Mouse (Mus musculus) adrenal gland, postnatal 4 days (tissue): ENCODE measurements around the gene Narfl. TPM values are rescaled to one million over a fixed set of nuclear protein-coding genes. Genes with fewer than 3 reads are reported as not detected.
A peak's percentile ranks its signal among the peaks of the same experiment; 100 is the strongest.
"Not testable (repeated sequence)": the region's sequence is repeated elsewhere in the genome, so short reads cannot be mapped to it uniquely, and the experiment has no call there.

Experiments used
- DNase-seq, 2 experiments: peaks; one replicate each; pipeline ENCODE4 v3.0.0; 2021 to 2022; ENCODE audit warnings: low spot score in 2 of 2, mixed read lengths in 2 of 2
- total RNA-seq, 2 experiments: library from RNA; stranded (reverse); gene quantifications; 2 replicates each; pipeline ENCODE4 v1.2.3; 2021

Gene Narfl
- total RNA-seq, 2 experiments from 2014 or later, result 39.5 to 40.8 TPM

DNA sequence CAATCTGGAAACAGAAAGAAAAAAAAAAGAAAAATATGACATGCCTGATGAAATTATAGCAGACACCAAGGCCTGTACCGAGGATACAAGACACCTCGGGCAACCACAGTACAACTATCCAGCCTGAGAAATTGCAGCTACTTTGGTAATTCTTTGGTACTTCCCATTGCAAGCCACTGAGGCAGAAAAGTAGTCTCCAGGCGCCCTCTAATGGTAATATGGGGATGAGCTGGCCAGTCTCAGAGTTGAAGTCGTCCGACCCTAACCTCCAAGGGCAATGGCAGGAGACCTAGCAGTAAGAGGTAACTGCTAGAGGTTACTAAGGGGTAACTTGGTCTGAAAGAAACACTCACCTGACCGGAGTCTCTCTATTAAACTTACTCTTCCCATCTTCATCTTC, 27.5 kb downstream of the Narfl start:
- DNase-seq, result no peak

DNA sequence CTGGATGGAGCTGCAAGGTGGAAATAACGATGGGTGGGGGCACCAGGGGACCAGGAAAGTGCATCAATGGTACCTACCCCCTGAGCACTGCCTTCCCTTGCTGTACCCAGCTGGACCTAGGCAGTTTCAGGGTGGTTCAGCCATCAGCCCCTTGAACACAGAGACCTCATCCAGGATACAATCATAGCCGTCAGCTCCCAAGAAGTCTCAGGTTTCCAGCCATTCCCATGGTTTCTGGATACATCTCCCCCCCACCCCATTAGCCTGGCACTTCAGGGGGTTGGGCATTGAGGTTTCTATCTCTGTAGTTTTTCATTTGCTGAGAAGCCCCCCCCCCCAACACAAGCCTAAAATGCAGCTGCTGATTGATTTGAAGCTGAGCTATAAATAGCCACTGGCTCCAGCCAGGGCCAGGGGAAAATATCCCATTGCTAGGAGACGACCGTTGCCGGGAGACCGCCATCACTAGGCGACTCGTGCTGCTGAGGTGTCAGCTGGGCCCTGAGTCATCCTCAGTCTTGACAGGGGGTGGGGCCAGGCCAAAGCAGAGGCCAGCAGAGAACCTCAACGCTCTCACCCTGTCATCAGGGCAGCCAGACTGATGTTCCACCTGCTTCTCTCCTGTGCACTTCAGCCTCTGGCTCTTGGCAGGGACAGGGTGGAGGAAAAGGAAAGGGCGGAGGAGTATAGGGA, 29.4 kb downstream of the Narfl start:
- peak; percentile 49 to 54 for DNase-seq

DNA sequence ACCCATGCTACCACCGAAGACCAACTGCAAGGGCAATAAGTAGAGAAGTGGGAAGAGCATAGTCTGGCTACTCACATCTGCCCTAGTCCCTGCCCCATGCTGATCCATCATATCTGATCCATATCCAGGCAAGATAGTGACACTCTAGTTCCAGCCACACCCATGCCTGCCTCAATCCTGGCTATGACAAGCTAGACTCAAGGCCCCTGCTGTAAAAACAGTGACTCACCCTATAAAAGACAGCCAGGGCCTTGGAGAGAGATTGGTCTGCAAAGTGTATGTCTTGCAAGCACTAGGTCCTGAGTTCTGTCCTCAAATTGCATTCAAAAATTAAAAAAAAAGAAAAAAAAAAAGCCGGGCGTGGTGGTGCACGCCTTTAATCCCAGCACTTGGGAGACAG, 32.9 kb downstream of the Narfl start:
- DNase-seq, result no peak

DNA sequence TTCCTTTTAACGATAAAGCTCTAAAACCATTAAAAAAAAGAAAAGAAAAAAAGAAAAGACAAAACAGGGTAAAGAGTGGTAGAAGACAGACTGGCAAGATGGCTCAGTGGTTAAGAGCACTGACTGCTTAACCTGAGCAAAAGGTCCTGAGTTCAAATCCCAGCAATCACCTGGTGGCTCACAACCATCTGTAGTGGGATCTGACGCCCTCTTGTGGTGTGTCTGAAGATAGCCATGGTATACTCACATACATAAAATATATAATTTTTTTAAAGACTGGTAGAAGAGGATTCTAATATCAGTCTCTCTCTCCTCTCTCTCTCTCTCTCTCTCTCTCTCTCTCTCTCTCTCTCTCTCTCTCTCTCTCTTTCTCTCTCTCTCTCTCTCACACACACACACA, 33.9 kb downstream of the Narfl start:
- not testable (repeated sequence) for DNase-seq

DNA sequence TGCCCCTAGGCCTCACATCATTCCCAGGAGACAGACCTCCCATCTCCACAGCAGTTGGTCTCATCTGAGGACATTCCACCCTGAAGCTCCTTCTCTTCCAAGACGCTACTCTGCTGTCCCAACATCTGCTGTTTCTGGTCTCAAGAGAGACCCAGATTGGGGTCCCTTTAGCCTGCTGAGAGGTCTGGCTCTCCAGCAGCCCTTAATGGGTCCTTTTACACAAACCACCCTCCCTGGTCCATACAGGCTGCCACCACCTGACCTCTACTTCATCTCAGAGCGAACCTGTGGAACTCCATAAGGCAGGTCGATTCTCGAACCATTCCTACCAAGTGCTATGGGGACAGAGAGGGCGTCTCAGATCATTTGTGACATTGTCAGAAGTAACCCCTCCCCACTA, 34.5 kb downstream of the Narfl start:
- DNase-seq, result no peak

DNA sequence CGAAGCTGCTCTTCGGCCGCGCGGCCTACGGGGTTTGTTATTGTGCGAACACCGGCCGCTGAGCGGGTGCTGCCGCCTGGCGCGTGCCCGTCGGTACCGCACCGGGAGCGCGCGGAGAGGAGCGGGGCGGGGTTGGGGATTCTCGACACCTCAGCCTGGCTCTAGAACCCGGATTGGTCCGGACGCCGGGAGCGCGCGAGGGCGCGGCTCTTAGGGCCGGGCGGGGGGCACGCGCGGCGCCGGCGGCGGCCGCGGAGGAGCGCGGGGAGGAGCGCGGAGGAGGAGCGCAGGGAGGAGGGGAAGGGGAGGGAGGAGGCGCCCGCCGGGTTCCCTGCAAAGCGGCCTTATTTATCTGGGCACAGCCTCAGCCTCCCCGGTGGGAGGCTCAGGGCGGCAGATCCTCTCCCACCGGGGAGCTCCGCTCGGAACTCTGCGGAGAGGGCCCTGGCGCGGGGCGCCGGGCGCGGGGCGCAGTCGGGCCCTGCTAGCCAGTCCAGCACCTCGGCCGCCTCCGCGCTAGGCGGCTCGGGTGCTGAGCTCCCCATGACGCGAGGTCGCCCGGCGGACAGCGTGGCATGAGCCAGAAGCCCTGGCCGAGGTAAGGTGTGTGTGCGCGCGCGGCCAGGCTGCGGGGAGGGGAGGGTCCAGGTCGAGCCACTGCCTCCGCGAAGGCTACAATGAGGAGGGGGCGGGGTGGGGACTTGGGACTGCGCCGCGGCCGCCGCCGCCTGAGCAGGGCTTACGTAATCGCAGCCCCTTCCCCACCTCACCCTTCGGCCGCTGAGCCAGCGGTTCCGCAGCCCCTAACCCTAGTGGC, 35.4 kb downstream of the Narfl start, which contains the start of gene Fbxl16:
Gene Fbxl16 (plus strand): TSS at position 297 of the 817 bp plus-strand sequence.
- peak in 1 of 2 experiments; percentile 55 for DNase-seq

DNA sequence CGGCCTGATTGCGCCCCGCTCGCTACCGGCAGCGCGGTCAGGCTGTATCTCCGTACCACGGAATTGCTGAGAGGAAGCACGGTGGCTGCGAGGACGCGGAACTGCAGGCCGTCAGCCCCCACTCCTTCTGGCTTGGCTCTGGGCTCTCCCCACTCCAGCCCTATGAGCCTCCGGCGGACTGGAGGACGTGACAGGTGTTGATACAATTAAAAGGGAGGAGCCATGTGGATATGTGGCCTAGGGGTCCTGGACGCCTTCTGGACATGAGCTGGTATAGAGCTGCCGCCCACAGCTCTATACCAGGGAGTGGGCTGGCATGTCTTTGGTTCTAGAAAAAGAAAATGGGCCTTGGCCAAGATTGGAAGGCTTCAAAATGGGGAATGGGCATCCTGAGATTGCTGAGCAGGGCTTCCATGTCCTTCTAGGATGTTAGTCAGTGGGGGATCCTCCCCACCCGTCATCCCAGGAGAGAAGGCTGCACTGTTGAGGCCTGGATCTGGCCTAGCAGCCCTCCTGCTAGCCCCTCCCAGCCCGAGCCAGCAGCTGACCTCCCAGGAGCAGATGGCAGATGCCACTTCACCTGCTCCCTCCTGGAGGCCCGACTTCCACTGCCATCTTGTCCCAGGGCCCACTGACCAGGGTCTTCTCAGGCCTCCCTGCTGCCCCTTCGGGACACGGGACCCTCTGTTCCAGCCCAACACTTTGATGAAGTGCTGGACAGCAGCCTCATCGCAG, 36.2 kb downstream of the Narfl start:
- DNase-seq, result no peak

DNA sequence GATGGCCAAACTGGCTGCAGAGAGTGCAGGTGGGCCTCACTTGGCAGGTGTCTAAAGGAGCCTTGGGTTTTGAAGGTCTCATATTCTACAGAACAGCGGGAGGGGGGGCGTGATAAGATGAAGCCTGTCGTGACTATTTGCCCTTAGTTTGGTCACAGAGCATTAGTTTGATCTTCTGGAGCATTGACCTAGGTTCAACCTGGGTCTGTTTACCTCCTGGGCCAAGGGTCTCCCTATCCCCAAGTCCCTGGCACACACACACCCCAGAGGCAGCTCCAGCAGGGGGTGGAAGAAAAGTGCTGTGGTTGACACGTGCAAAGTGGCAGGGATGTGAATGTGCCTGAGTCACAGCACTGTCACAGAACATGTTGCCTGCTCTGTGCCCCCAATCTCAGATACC, 37.3 kb downstream of the Narfl start:
- DNase-seq, result no peak

DNA sequence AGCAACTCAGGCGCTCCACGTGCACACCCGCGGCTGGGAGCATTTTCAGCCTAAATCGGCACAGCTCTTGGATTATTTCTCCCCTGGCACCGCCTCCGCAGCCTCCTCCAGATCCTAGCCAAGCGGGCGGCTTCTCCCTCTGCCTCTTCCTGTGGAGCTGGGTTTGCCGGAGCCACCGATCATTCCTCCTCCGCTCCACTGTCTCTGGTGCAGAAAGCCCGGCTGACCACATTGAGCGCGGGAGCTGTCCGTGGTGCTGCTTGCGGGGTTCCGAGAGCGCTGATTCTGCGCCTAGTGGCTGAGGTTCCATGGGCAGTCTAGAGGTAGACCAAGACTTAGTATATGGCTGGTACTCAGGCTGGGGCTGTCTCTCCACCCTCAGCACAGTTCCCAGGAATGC, 39.9 kb downstream of the Narfl start:
- peak; percentile 78 to 84 for DNase-seq

DNA sequence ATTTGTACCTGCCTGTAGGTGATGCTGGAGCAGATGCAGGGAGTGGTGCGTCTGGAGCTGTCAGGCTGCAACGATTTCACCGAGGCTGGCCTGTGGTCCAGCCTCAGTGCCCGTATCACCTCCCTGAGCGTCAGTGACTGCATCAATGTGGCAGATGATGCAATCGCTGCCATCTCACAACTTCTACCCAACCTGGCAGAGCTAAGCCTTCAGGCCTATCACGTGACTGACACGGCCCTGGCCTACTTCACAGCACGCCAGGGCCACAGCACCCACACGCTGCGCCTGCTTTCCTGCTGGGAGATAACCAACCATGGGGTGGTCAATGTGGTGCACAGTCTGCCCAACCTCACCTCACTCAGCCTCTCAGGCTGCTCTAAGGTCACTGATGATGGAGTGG, 44.1 kb downstream of the Narfl start:
- no peak for DNase-seq

DNA sequence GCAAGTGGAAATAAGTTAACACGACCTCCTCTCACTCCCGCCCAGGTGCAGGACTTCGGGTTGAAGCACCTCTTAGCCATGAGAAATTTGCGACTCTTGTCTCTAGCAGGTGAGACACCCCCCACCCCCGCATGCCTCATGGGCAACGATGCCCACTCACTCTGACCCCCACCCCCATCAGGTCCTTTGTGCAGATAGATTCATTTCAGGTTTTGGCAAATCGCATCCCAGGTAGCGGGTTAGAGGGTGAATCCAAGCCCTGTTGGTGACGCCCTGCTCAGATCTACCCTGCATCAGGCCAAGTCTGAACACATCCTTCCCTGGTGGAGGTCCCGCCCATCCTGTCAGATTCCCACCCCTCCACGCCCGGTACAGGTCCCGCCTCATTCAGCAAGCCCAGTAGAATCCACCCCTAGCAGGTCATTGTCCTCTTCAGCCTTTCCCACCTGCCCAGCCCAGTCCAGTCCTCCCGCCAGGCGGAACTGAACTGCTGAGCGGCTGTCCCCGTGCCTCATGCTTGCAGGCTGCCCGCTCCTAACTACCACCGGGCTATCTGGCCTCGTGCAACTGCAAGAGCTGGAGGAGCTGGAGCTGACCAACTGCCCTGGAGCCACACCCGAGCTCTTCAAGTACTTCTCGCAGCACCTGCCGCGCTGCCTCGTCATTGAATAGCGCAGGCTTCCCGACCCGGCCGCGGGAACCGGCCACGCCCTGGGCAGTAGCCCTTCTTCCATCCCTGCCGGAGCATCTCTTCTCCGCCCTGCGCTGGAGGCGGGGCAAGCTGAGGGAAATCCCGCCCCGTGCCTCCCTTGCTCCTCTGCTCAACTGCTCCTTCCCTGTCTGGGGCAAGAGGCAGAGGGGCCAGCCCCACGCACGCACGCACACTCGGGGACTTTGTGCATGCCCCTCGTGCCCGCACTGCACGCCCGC, 45.5 kb downstream of the Narfl start:
- no peak for DNase-seq

DNA sequence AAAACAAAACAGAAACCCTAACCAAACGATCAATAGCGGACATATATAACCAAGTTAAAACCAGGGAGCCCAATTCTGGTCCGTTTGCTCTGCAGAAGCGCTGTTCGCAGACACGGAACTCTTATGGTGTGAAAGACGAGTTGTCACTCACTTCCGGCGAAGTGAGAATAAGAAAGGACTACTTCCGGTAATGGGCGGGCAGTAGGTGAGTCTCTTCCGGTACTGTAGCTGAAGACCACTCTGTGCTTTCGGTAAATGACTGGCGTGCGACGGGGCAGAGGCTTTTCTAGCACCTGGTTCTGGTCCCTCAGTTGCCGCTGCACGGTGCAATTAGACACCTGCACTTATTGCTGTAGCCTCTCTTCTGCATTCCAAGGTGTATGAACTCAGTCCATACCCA, 49.9 kb downstream of the Narfl start, which contains the start of gene Wdr24:
Gene Wdr24 (plus strand): TSS at position 176 of the 400 bp plus-strand sequence.
- peak in 1 of 2 experiments; percentile 64 for DNase-seq

DNA sequence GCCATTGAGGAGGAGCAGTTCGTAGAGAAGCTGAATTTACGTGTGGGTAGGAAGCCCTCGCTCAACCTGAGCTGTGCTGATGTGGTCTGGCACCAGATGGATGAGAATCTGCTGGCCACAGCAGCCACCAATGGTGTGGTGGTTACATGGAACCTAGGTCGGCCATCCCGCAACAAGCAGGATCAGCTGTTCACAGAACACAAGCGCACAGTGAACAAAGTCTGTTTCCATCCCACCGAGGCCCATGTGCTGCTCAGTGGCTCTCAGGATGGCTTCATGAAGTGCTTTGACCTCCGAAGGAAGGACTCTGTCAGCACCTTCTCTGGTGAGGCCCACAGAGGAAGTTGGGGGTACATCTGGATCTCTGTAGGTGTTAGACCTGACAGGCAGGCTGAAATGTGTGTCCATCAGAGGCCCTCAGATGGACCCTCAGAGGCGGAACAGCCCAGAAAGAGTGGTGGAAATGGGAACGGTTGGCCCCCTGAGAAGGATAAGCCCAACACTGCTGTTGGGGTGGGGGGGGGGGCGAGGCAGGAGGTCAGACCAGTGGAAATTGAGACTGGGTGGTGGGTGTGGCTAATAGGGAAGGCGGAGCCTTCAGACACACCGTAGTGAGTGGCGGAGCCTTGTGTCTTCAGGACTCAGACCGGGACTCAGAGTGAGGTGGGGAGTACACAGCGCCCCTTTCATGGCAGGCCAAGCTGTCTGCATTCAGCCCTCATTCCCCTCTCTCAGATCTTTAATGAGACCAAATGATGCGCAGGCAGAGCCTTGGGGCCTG, 51.0 kb downstream of the Narfl start:
- DNase-seq, result no peak

DNA sequence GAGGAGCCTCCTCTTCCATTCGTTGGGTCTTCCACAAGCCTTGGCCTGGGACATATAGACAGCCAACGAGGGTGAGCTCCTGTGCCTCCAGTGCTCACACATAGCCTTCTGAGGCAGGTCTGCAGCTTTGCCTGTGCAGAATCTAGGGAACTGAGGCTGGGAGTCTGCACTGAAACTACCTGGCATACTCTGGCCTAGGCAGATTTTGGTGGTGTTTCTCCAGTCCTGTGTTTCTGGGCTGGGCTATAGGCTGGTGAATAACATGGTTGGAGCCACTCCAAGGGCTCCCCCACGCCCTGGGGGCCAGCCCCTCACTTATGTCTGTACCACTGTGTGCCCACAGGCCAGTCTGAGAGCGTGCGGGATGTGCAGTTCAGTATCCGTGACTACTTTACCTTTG, 51.7 kb downstream of the Narfl start:
- no peak for DNase-seq

DNA sequence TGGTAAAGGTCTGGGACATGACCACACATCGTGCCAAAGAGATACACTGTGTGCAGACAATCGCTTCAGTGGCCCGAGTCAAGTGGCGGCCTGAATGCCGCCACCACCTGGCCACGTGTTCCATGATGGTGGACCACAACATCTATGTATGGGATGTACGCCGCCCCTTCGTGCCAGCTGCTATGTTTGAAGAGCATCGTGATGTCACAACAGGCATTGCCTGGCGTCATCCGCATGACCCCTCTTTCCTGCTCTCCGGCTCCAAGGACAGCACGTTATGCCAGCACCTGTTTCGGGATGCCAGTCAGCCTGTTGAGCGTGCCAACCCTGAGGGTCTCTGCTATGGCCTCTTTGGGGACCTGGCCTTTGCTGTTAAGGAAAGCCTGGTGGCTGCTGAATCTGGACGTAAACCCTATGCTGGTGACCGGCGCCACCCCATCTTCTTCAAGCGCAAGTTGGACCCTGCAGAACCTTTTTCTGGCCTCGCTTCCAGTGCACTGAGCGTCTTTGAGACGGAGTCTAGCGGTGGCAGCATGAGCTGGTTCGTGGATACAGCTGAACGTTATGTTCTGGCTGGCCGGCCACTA, 52.5 kb downstream of the Narfl start:
- no peak for DNase-seq

DNA sequence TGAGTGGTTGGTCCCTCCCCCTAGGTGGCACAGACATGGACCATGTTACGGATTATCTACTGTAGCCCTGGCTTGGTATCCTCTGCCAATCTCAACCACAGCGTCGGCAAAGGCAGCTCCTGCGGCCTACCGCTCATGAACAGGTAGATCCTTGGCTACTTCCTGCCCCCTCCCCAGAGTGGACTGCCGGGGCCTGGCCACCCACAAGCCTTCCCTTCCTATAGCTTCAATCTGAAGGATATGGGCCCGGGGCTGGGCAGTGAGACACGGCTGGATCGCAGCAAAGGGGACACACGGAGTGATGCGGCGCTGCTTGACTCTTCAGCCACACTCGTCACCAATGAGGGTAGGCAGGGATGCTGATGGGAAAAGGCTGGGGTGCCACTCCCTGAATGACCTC, 53.4 kb downstream of the Narfl start:
- no peak for DNase-seq

DNA sequence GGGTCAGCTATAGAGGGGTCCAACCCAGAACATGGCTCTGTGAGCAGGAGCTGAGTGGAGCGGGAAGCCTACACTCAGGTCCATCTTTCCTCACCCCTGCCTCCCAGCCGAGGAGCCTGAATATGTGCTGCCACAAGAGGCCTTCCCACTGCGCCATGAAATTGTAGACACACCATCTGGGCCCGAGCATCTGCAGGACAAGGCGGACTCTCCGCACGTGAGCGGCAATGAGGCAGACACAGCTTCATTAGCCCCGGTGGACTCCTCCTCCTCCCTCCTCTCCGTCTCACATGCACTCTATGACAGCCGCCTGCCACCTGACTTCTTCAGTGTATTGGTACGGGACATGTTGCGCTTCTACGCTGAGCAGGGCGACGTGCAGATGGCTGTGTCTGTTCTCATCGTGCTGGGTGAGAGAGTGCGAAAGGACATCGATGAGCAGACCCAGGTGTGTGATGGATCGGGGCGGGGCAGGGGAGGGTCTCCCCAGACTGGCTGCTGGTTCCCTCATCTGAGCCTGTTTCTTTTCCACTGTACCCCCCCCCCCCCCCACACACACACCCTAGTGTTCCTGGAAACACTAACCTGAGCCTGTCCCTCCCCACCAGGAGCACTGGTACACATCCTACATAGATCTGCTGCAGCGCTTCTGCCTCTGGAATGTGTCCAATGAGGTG, 54.1 kb downstream of the Narfl start:
- DNase-seq, result no peak

DNA sequence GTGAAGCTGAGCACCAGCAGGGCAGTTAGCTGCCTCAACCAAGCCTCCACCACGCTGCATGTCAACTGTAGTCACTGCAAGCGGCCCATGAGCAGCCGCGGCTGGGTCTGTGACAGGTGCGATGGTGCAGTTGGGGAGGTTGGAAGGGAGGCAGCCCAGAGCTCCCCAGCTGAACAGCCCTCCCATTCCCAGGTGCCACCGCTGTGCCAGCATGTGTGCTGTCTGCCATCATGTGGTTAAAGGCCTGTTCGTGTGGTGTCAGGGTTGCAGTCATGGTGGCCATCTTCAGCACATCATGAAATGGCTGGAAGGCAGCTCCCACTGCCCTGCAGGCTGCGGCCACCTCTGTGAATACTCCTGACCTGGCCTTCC, 54.6 kb downstream of the Narfl start:
- no peak for DNase-seq
